Mouse (Mus musculus) heart, postnatal 10 days (tissue): ENCODE results near the gene Crebrf. TPM values are rescaled to one million over a fixed set of nuclear protein-coding genes. Genes with fewer than 3 reads are reported as not detected.

Experiments used
- DNase-seq, 2 experiments: peaks; one replicate each; pipeline ENCODE4 v3.0.0; 2021
- intact Hi-C: fragments of 180-260 bp; cut with DNase I; formaldehyde crosslinking; loops from one replicate; pipeline ENCODE4 v1.15.1; 2025
- total RNA-seq, 2 experiments: library from RNA; stranded (reverse); gene quantifications; 2 replicates each; pipeline ENCODE4 v1.2.3; 2021

Gene Crebrf
- total RNA-seq, 2 experiments from 2014 or later = 31.8 to 36.0 TPM

- intact Hi-C loops = no loop called here
- no peak for DNase-seq
Observed at GRCm38 (mm10) chr17:26812607-26813006, 97.2 kb downstream of the Crebrf start.

GRCm38 (mm10) chr17:26813497-26813896, 98.0 kb downstream of the Crebrf start:
- DNase-seq = peak in 1 of 2 experiments; percentile 19
- intact Hi-C loops = no loop called here

DNA sequence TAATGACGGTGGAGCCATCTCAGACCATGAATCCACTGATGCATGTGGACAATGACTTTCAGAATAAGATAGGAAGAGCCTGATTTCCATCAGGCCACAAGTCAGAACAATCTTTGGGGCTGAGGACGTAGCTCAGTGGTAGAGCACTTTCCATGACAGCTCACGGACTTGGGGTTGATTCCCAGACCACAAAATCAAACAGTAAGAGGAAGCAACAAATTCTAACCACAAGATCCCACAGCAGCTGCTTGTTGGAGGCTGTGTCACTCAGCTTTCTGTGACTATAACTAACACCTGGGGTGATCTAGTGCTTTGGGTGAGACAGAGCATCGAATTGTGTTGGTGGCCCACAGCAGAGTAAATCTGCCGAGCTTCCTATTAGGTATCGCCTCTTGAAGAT, 101.4 kb downstream of the Crebrf start:
- intact Hi-C loops = loop anchor here (5.0 kb wide), 1 partner anchor 70 kb away; no protein-coding TSS in a partner anchor
- DNase-seq = no peak

DNA sequence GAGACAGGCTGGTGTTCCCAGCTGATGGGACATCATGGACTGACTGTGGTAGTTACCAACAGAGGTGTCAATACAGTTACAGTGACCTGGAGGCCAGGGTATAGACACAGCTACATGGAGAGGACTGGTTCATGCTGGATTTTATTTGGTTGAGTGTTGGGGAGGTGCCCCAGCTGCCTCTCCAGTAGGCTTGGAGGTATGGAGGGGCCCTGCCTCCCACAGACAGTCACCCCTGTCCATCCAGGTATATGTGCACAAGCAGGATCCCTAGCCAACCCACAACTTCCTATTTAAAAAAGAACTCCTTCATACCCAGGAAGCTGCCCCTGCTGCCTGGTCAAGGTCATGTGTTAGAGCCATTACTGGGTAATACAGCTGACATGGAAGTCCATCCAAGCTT, 102.3 kb downstream of the Crebrf start:
- no peak for DNase-seq
- intact Hi-C loops = loop anchor here (5.0 kb wide), 1 partner anchor 70 kb away; no protein-coding TSS in a partner anchor

DNA sequence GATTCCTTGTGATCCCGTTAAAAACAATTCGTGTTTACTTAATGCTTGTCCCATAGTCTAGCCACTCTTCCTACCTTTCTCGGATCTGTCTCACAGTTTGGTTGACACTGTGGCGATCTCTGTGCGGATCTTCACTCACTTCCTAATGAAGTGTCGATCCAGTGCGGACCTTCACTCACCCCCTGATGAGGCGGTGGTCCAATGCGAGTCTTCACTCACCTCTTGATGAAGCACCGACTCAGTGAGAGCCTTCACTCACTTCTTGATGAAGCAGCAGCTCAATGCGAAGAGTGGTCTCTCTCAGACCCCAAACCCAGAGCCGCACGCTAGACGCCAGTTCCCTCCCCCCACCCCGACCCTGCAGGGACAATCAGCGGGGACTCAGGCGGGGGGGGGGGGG, 110.7 kb downstream of the Crebrf start:
- DNase-seq = no peak
- intact Hi-C loops = no loop called here

Other genes with a start within 250 kb of the Crebrf start
- gene Ergic1, start 154.2 kb upstream of the Crebrf start, total RNA-seq = 10 to 100 TPM; 84.4 to 87.8 TPM
- gene Dusp1, start 153.5 kb upstream of the Crebrf start, total RNA-seq = 100 to 1,000 TPM in 1 of 2 experiments, 10 to 100 TPM in 1; 60.1 to 100 TPM
- gene Atp6v0e, start 52.4 kb upstream of the Crebrf start, total RNA-seq = 10 to 100 TPM; 87.1 to 87.8 TPM
- 10 to 100 TPM; 35.7 to 38.2 TPM for gene Bnip1, start 65.4 kb downstream of the Crebrf start, total RNA-seq
- 10 to 100 TPM; 77.5 to 93.1 TPM for gene Nkx2-5, start 129.4 kb downstream of the Crebrf start, total RNA-seq
- 1 to 10 TPM; 3.9 to 4.1 TPM for gene Kifc5b, start 201.4 kb downstream of the Crebrf start, total RNA-seq
- gene Phf1, start 217.4 kb downstream of the Crebrf start, total RNA-seq = 10 to 100 TPM; 10.1 to 12.4 TPM
- 100 to 1,000 TPM; 102 to 105 TPM for gene Cuta, start 223.9 kb downstream of the Crebrf start, total RNA-seq
- 10 to 100 TPM in 1 of 2 experiments, 1 to 10 TPM in 1; 9.3 to 10.8 TPM for gene Syngap1, start 225.6 kb downstream of the Crebrf start, total RNA-seq